Mouse (Mus musculus) embryonic fibroblast, embryonic 13.5 days (primary cell): ENCODE data around the gene Cwc27.

Experiments
- CTCF ChIP-seq: IDR thresholded peaks from 2 replicates; pipeline ENCODE4 v1.5.1; 2011; ENCODE audit warnings: mild to moderate bottlenecking, control low read depth, low read length, moderate library complexity, borderline replicate concordance; ENCODE audit not compliant: insufficient read depth
- POLR2A ChIP-seq: IDR thresholded peaks from 2 replicates; pipeline ENCODE4 v1.6.1; 2011; ENCODE audit warnings: low read depth, mild to moderate bottlenecking, control low read depth, low read length, moderate library complexity

GRCm38 (mm10) chr13:104779104-104779670, 37.8 kb downstream of the Cwc27 start:
- no peak for TF ChIP-seq POLR2A
- no peak for TF ChIP-seq CTCF
